Mouse (Mus musculus) stomach, embryonic 15.5 days (tissue): ENCODE results near the gene Irs2. TPM values are rescaled to one million over a fixed set of nuclear protein-coding genes. Genes with fewer than 3 reads are reported as not detected.

ENCODE experiments used
- ATAC-seq: fragments of 200-750 bp; cut with Nextera tagmentation; 2 replicates; pipeline ENCODE4 v1.8.0; 2017; ENCODE audit warnings: low read depth, moderate number of reproducible peaks, moderate TSS enrichment; ENCODE audit not compliant: insufficient read depth, low FRiP score
- H3K27ac ChIP-seq: fragments of 300-500 bp; sonication (generic); 2 replicates; pipeline ENCODE4 v1.5.1; 2015; ENCODE audit warnings: mild to moderate bottlenecking, inconsistent platforms
- H3K27me3 ChIP-seq: fragments of 300-500 bp; sonication (generic); replicated peaks from 2 replicates; pipeline ENCODE4 v1.6.1; 2015; ENCODE audit warnings: inconsistent platforms
- H3K36me3 ChIP-seq: fragments of 300-500 bp; sonication (generic); 2 replicates; pipeline ENCODE4 v1.6.1; 2015; ENCODE audit warnings: inconsistent platforms
- H3K4me1 ChIP-seq: fragments of 300-500 bp; sonication (generic); 2 replicates; pipeline ENCODE4 v1.6.1; 2015; ENCODE audit warnings: inconsistent platforms
- H3K4me2 ChIP-seq: fragments of 300-500 bp; sonication (generic); 2 replicates; pipeline ENCODE4 v1.6.1; 2015; ENCODE audit warnings: mild to moderate bottlenecking, inconsistent platforms
- H3K4me3 ChIP-seq: fragments of 300-500 bp; sonication (generic); replicated peaks from 2 replicates; pipeline ENCODE4 v1.5.1; 2015; ENCODE audit warnings: inconsistent platforms
- H3K9ac ChIP-seq: fragments of 300-500 bp; sonication (generic); 2 replicates; pipeline ENCODE4 v1.6.1; 2015; ENCODE audit warnings: inconsistent platforms
- H3K9me3 ChIP-seq: fragments of 300-500 bp; sonication (generic); 2 replicates; pipeline ENCODE4 v1.6.1; 2016; ENCODE audit warnings: inconsistent platforms
- WGBS: fragments of 180-500 bp; shearing (Covaris S2); methylation state at CpG from one replicate; pipeline ENCODE4 v1.1.7; 2015; 5-methylcytosine and 5-hydroxymethylcytosine counted together
- polyA plus RNA-seq: library from polyadenylated mRNA; unstranded; fragments of >200 nt; fragmentation: Nextera tagmentation; extraction: Ambion mirVana; gene quantifications from 2 replicates; pipeline ENCODE4 v1.2.1, GENCODE M21; 2015

Gene Irs2
- polyA plus RNA-seq, 1 experiment from 2014 or later = 7.2 TPM

DNA sequence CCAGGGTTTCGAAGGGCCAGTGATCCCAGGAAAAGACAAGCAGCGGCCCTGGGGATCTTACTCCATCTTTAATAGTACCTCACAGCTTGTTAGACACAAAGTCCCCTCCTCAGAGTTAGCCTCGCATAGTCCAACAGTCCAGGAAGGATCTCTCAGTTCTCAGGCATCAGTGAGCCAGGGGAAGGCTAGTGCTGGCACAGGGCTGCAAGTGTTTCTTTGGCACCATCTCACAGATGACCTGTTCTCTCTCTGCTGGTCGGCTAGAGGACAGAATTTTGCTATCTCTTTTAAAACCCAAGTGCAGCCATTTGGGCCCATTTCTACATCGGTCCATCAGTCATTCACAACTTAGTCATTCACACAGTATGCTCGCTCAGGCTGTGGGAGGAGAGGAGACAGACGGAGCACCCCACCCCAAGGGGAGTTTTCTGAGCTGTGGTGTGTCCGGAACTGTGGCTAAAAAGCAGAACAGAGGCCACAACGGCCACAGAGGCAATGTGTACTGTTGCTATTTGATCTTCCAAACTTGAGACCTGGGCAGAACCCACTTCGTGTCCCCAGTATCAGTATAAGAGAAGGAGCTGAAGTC is 43.7 kb downstream of the Irs2 start:
- Histone ChIP-seq H3K27ac (peak overlapping the region; percentile 40; the same call in 1 of the 2 replicates), H3K4me2 (no peak overlapping the region), H3K27me3 (no peaks in the 10 kb centered on the region), H3K9ac (no peak overlapping the region), H3K36me3 (no peaks in the 10 kb centered on the region), H3K4me3 (no peak overlapping the region), H3K9me3 (no peaks in the 10 kb centered on the region), H3K4me1 (peaks cover 44% of the 10 kb centered on the region)
- 53% methylated on average over 10 of the region's 10 CpGs for WGBS
- ATAC-seq = no peak

DNA sequence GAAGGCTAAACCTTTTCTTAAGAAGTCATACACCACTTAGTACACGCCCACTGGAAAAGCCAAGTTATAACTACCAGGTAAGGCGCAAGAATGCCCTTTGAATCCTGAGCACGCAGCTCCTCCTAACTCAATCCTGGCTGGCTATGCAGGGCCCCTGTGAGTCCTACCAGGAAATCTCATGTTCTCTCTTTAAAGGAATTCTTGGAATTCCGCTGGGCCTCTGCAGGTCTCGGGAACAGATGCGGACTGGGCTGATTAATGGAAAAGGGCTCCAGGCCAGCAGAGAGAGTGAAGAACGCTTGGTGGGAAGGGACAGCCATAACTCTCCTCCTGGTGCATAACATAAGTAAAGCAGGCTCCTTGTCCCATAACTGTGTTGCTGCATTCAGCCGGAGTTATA is 46.3 kb downstream of the Irs2 start:
- Histone ChIP-seq H3K4me2 (no peak overlapping the region), H3K9ac (no peak overlapping the region), H3K9me3 (no peaks in the 10 kb centered on the region), H3K27ac (peak overlapping the region; percentile 83), H3K36me3 (no peaks in the 10 kb centered on the region), H3K4me3 (no peak overlapping the region), H3K27me3 (no peaks in the 10 kb centered on the region), H3K4me1 (peaks cover 46% of the 10 kb centered on the region)
- 11% methylated on average over 8 of the region's 8 CpGs for WGBS
- peak; percentile 63; the same call in 1 of the 2 replicates for ATAC-seq

DNA sequence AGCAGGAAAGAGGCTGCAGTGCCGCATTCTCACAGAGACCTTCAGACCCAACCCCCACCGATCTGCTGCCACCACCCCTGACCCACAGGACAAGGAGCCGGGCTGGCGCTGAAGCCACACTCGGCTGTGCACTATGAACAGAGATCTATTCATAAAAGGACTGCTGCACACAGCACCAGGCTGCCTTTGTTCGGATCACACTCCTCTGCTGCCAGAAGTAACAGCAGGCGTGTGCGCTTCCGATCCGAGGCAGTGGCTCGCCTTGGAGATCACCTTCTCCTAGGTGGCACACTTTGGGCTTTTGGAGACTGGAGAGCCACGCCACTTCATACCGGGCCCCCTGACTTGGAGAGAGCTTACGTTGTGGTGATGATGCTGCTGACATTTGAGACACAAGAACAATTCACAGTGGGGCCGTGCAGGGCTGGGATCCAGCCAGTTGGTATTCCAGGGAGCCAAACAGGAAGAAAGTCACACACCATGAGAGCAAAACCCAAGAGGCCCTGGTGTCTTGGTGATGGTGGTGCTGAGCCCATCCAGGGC is 47.9 kb downstream of the Irs2 start:
- H3K9me3 ChIP-seq = no peaks in the 10 kb centered on the region
- peak overlapping the region; percentile 31 for H3K27ac ChIP-seq
- H3K27me3 ChIP-seq = no peaks in the 10 kb centered on the region
- WGBS = 25% methylated on average over 15 of the region's 15 CpGs
- no peak overlapping the region for H3K9ac ChIP-seq
- H3K4me2 ChIP-seq = 0 out of 2 replicates have a peak overlapping the region, but pooled peaks have one; percentile 16
- no peak overlapping the region for H3K4me3 ChIP-seq
- H3K36me3 ChIP-seq = no peaks in the 10 kb centered on the region
- no peak for ATAC-seq
- H3K4me1 ChIP-seq = peaks cover 41% of the 10 kb centered on the region

DNA sequence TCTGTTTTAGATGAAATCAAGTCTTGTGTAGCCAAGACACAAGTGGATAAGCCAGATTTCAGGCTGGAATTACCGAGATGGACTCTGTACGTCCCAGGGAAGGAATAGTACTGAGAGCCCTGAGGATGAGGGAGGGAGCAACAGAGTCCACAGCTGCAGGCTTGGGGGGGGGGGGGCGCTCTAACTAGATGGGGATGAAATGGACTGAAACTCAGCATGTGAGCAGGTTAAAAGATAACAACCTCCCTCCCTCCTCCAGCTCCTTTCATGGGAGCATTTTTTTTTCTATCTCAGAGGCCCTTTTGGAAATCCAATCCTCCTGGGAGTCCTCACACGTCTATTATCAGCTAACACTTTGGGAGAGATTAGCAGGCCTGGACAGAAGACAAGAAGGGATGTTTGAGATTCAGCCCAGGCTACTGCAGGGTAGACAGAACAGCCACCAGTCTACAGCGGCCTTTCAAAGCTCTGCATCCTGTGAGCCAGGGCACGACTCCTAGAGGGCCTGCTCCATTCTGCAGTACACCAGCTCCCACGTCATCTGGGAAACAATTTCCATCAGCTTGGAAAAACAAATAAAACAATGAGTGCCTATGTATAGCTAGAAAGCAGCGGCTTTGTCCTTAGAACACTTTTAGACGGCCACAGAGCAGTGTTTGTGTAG is 50.8 kb downstream of the Irs2 start:
- Histone ChIP-seq H3K27ac (no peak overlapping the region), H3K4me2 (no peak overlapping the region), H3K9me3 (no peaks in the 10 kb centered on the region), H3K27me3 (no peaks in the 10 kb centered on the region), H3K9ac (no peak overlapping the region), H3K4me1 (peaks cover 37% of the 10 kb centered on the region), H3K4me3 (no peak overlapping the region), H3K36me3 (no peaks in the 10 kb centered on the region)
- no peak for ATAC-seq
- WGBS = 30% methylated on average over 9 of the region's 9 CpGs

DNA sequence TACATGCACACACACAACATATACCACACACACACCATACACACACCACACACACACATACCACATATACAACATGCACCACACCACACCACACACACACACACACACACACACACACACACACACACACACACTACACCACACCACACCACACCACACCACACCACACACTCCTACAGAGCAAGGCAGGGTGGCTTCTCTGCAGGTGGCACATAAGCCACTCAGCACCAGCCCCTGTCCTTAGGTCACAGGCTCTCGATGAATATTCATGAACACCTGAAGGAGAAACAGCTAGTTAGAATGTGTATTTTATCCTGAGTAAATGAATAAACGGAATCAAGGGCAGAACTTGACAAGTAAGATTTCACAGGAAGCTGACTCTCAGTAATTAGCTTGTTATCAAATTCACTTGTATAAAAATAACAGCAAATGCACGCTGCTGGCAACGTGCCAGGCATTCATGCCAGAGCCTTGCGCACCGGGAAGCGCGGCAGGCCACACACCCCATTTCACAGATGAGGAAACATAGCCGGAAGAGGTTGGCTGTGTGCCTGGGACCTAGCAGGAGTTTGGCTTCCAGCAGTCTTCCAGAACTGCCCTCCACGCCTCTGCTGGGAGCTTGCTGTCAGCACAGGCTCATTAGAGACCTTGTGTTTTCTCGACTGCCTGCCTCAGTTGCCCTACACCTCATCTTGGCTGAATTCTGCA is 54.8 kb downstream of the Irs2 start:
- ATAC-seq = peak; percentile 77; the same call in 1 of the 2 replicates
- no peaks in the 10 kb centered on the region for H3K27me3 ChIP-seq
- peaks cover 15% of the 10 kb centered on the region for H3K4me1 ChIP-seq
- no peak overlapping the region for H3K9ac ChIP-seq
- no peaks in the 10 kb centered on the region for H3K36me3 ChIP-seq
- H3K4me3 ChIP-seq = no peak overlapping the region
- H3K27ac ChIP-seq = no peak overlapping the region
- no peak overlapping the region for H3K4me2 ChIP-seq
- no peaks in the 10 kb centered on the region for H3K9me3 ChIP-seq
- WGBS = 18% methylated on average over 11 of the region's 11 CpGs

DNA sequence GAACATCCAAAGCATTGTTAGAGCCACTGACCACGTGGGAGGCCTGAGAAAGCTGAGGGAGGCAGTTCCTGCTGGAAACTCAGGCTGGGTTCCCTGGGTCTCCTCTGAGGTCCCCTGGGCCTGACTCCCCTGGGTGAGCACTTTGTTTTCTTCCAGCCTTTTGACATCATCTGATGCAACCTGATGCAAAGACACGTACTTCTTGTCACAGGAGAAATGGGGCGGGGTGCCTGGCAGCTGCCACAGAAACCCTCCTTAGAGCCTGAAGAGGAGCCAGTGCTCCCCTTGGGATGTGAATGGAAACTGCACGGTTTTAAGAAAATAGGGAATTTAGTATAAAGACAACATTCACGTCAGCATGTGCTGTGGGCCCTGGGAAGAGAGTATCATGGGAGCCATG is 55.6 kb downstream of the Irs2 start:
- Histone ChIP-seq H3K27ac (no peak overlapping the region), H3K36me3 (no peaks in the 10 kb centered on the region), H3K4me2 (no peak overlapping the region), H3K9ac (no peak overlapping the region), H3K27me3 (no peaks in the 10 kb centered on the region), H3K4me3 (no peak overlapping the region), H3K9me3 (no peaks in the 10 kb centered on the region), H3K4me1 (peaks cover 15% of the 10 kb centered on the region)
- no peak for ATAC-seq
- 53% methylated on average over 5 of the region's 5 CpGs for WGBS

DNA sequence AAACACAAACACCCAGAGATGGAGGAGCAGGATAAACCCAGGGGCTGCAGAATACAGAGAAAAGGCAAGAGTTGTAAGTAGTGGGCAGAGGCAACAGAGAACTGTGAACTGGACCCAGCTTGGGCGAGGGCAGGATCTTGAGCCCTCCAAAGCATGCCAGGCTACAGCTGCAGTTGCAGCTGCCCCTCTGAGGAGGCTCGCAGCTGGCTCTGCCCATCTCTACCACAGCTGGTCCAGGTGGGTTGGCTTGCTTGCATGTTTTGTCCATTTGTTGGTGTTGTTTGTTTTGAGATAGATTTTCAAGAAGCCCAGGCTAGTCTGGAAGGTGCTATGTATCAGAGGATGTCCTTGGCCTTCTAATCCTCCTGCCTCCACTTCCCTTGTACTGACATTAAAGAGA is 56.0 kb downstream of the Irs2 start:
- no peak overlapping the region for H3K27ac ChIP-seq
- ATAC-seq = no peak
- H3K9ac ChIP-seq = no peak overlapping the region
- H3K9me3 ChIP-seq = no peaks in the 10 kb centered on the region
- no peaks in the 10 kb centered on the region for H3K36me3 ChIP-seq
- WGBS = 79% methylated on average over 2 of the region's 2 CpGs
- no peak overlapping the region for H3K4me3 ChIP-seq
- H3K27me3 ChIP-seq = no peaks in the 10 kb centered on the region
- H3K4me1 ChIP-seq = peaks cover 10% of the 10 kb centered on the region
- no peak overlapping the region for H3K4me2 ChIP-seq

DNA sequence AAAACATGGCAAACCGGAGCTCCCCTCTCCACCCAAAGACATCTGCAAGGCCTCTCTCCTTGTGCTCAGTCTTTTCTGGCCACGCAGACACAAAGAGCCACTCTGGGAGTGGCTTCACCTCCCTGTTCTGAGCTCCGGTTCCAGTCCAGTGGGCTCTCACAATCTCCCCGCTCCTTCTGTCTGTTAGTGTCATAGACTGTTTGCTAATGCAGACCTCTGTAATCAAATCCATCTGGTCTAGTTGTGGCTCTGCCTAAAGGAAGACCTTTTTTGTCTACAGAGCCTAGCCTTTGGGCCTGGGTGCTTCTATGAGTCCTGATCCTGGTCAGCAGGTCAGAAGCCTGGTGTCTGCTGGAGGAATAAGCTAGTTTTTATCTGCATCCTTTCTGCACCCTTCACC is 56.7 kb downstream of the Irs2 start:
- Histone ChIP-seq H3K36me3 (no peaks in the 10 kb centered on the region), H3K4me2 (no peak overlapping the region), H3K27ac (no peak overlapping the region), H3K9ac (no peak overlapping the region), H3K9me3 (no peaks in the 10 kb centered on the region), H3K27me3 (no peaks in the 10 kb centered on the region), H3K4me1 (peaks cover 9% of the 10 kb centered on the region), H3K4me3 (no peak overlapping the region)
- ATAC-seq = no peak
- WGBS = 75% methylated on average over 4 of the region's 4 CpGs

DNA sequence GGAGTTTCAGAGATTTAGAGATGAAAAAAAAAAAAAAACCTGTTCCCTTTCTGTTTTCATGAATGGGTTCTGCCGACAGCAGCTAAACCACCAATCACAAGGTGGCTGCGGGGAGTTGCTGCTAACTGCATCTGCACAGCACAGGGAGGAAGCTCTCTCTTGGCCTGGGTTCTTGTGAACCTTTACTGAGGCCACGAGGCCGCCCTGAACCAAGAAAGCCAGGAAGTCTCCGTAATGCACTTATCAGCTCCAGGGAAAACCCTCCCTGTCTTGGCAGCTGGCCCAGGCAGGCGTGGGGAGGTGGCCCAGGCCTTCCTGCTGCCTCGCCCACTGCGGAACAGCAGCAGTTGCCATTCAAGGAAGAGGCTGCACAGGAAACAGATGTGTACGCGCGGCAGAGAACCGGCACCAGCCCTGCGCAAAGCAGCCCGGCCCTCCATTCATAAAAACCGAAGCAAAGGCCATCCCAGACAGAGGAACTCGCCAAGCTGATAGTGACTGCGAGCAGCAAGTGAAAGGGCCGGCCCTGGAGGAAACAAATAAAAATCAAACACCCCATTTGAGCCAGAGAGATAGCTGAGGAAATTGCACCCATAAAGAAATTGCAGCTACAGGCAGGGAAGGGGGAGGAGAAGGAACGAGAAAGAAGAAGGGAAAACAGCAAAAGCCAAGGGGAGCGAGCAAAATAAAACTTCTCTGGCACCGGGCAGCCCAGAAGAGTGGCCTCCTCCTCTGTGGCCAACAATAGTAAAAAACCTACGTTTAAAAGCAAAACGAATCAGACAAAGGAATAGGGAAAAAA is 62.1 kb downstream of the Irs2 start:
- H3K9me3 ChIP-seq = no peaks in the 10 kb centered on the region
- ATAC-seq = peak; percentile 90
- no peak overlapping the region; the same call in 1 of the 2 replicates for H3K4me3 ChIP-seq
- peaks cover 20% of the 10 kb centered on the region for H3K4me1 ChIP-seq
- 2% methylated on average over 23 of the region's 23 CpGs for WGBS
- H3K4me2 ChIP-seq = peak overlapping the region; percentile 51
- peak overlapping the region; percentile 79 for H3K27ac ChIP-seq
- no peak overlapping the region for H3K9ac ChIP-seq
- H3K27me3 ChIP-seq = no peaks in the 10 kb centered on the region
- no peaks in the 10 kb centered on the region for H3K36me3 ChIP-seq

DNA sequence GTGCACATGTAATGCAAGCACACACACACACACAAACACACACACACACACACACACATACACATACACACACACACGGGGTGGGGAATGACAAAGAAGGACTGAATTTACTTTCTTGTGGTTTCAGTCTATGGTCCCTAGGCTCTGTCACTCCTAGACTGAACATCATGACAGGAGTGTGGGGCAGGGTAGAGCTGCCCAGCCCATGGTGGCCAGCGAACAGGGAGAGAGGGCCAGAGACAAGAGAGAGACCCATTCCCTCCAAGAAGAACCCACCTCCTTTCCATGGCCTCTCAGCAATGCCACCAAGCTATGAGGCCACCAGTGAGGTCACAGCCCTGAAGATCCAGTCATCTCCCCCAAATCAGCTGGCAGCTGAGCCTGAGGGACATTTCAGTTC is 62.8 kb downstream of the Irs2 start:
- H3K9me3 ChIP-seq = no peaks in the 10 kb centered on the region
- no peaks in the 10 kb centered on the region for H3K36me3 ChIP-seq
- no peaks in the 10 kb centered on the region for H3K27me3 ChIP-seq
- no peak overlapping the region for H3K9ac ChIP-seq
- WGBS = 78% methylated on average over 2 of the region's 2 CpGs
- H3K4me1 ChIP-seq = peaks cover 20% of the 10 kb centered on the region
- ATAC-seq = no peak
- H3K4me2 ChIP-seq = peak overlapping the region; percentile 51
- H3K27ac ChIP-seq = peak overlapping the region; percentile 79
- no peak overlapping the region for H3K4me3 ChIP-seq

DNA sequence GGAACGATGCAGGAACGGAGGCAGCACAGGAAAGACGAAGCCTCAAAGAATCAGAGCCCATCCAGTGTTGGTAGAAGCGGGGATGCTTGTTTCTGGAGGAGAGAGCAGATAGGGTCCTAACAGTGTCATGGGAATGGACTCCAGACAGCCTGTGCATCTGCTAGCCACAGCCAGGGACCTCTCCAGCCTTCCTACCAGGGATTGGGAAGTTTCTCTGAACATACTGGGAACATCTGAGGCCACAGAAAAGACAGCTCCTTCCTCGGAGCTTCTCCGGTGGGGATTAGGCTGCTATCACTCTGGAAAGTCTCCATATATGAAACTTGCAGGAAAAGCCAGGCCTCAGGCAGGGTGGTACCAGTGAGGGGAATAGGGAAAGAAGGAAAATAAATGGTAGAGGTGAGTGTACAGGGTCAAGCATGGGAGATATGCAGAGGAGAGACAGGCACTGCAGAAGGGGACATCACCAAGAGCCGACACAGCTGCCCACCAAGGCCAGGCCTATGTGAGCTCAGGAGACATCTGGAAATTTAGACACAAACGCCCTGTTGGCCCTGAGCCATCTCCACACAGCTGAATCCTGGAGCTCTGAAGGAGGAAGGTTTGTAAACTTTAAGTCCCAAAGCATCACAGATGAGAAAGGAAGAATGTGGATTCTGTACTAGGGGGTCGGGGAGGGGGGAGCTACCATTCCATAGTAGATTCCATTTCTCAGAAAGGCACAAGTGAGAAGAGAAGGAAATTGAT is 64.8 kb downstream of the Irs2 start:
- H3K9me3 ChIP-seq = no peaks in the 10 kb centered on the region
- H3K36me3 ChIP-seq = no peaks in the 10 kb centered on the region
- H3K4me2 ChIP-seq = no peak overlapping the region
- H3K27ac ChIP-seq = peak overlapping the region; percentile 42
- no peak overlapping the region for H3K4me3 ChIP-seq
- H3K27me3 ChIP-seq = no peaks in the 10 kb centered on the region
- no peak for ATAC-seq
- no peak overlapping the region for H3K9ac ChIP-seq
- WGBS = 59% methylated on average over 9 of the region's 9 CpGs
- H3K4me1 ChIP-seq = peaks cover 20% of the 10 kb centered on the region
